Mouse (Mus musculus) NIH3T3 (cell line): ENCODE results near the gene Myl7.
"Not testable (repeated sequence)": the region's sequence is repeated elsewhere in the genome, so short reads cannot be mapped to it uniquely, and the experiment has no call there.

Experiments used
- DNase-seq: peaks from one replicate; pipeline ENCODE4 v3.0.0-alpha.2; 2012; ENCODE audit warnings: low read depth

The Myl7 gene

GRCm38 (mm10) chr11:5898531-5898930, at the start of gene Myl7:
Gene Myl7, minus strand, starts transcription at chr11:5898782.
- no peak for DNase-seq

GRCm38 (mm10) chr11:5947796-5948195, 49.2 kb upstream of the Myl7 start:
- DNase-seq: no peak

- DNase-seq: peak; percentile 85
Observed at GRCm38 (mm10) chr11:5945096-5945495, 46.5 kb upstream of the Myl7 start.

GRCm38 (mm10) chr11:5942966-5943365, 44.4 kb upstream of the Myl7 start:
- no peak for DNase-seq

GRCm38 (mm10) chr11:5934531-5934930, 35.9 kb upstream of the Myl7 start:
- not testable (repeated sequence) for DNase-seq

- peak; percentile 59 for DNase-seq
Observed at GRCm38 (mm10) chr11:5931947-5932346, 33.4 kb upstream of the Myl7 start.

- no peak for DNase-seq
Observed at GRCm38 (mm10) chr11:5930578-5930977, 32.0 kb upstream of the Myl7 start.

GRCm38 (mm10) chr11:5926696-5927220, 28.2 kb upstream of the Myl7 start:
- no peak for DNase-seq

GRCm38 (mm10) chr11:5924699-5925098, 26.1 kb upstream of the Myl7 start:
- no peak for DNase-seq

GRCm38 (mm10) chr11:5920323-5920960, 21.9 kb upstream of the Myl7 start:
- DNase-seq: no peak

GRCm38 (mm10) chr11:5919606-5920005, 21.0 kb upstream of the Myl7 start:
- no peak for DNase-seq

GRCm38 (mm10) chr11:5918111-5918510, 19.5 kb upstream of the Myl7 start:
- peak; percentile 88 for DNase-seq

GRCm38 (mm10) chr11:5916178-5916548, 17.6 kb upstream of the Myl7 start:
- DNase-seq: no peak

- peak; percentile 39 for DNase-seq
Observed at GRCm38 (mm10) chr11:5915429-5916177, 17.0 kb upstream of the Myl7 start.

GRCm38 (mm10) chr11:5914940-5915339, 16.4 kb upstream of the Myl7 start:
- no peak for DNase-seq

GRCm38 (mm10) chr11:5913936-5914335, 15.4 kb upstream of the Myl7 start:
- DNase-seq: no peak

- peak; percentile 38 for DNase-seq
Observed at GRCm38 (mm10) chr11:5913256-5913655, 14.7 kb upstream of the Myl7 start.

GRCm38 (mm10) chr11:5912635-5913034, 14.1 kb upstream of the Myl7 start:
- peak; percentile 89 for DNase-seq

- no peak for DNase-seq
Observed at GRCm38 (mm10) chr11:5908642-5909041, 10.1 kb upstream of the Myl7 start.

GRCm38 (mm10) chr11:5907096-5907495, 8.5 kb upstream of the Myl7 start:
- DNase-seq: no peak

- DNase-seq: no peak
Observed at GRCm38 (mm10) chr11:5905778-5906518, 7.4 kb upstream of the Myl7 start.

- no peak for DNase-seq
Observed at GRCm38 (mm10) chr11:5904871-5905270, 6.3 kb upstream of the Myl7 start.

- DNase-seq: no peak
Observed at GRCm38 (mm10) chr11:5904357-5904756, 5.8 kb upstream of the Myl7 start.
